Mouse (Mus musculus) C3H10T1/2 (cell line): ENCODE data around the gene Tmem132d. TPM values are rescaled to one million over a fixed set of nuclear protein-coding genes. Genes with fewer than 3 reads are reported as not detected.

Experiments
- polyA plus RNA-seq, 2 experiments: library from polyadenylated mRNA; unstranded; fragments of >200 nt; fragmentation: generic; extraction: Trizol; gene quantifications; one replicate each; pipeline ENCODE4 v1.2.1; 2012; ENCODE audit warnings: missing spikeins in 2 of 2

Tmem132d gene
- not detected for polyA plus RNA-seq

GRCm38 (mm10) chr5:128432916-128433315 is at the start of gene Tmem132d:
Gene Tmem132d, minus strand, starts transcription at chr5:128433077.

Other genes with a start within 250 kb of the Tmem132d start
- gene Fzd10, start 167.8 kb upstream of the Tmem132d start, polyA plus RNA-seq = not detected